In the genomic region with DNA sequence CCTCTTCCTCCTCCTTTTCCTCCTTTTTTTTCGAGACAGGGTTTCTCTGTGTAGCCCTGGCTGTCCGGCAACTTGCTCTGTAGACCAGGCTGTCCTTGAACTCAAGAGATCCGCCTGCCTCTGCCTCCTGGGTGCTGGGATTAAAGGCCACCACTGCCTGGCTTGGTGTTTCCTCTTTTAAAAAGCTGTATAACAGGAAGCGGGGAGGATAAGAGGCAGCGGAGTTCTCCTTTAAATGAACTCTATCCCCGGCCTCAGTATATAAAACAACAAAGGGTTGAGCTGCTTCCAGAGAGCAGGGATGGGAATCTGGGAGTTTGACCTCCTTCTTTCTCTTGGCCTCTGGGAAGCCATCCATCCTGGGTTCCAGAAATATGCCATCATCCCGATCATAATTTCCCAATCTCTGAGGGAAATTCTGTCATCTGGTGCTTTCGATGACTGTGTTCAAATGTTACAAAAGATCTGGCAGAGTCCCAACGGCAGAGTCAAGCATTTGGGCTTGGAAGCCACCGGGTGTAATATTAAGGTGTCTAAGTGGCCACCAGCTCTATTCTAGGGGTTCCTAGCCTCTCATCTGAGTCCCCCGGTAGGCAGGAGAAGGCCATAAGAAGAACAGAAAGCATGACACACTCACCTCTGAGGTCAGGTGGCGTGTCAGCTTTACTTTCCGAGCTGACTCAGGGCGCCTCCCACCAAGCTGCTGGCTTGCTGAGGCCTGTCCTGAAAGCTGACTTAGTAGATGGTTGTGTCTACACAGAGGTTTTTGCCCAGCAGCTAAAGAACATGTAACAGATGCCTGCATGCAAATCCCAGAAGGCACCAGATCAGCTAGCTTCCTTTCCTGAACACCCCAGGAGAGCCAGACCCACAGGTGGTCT, we compare ENCODE assay signal across 9 mouse cellular contexts. TPM values are rescaled to one million over a fixed set of nuclear protein-coding genes. Genes with fewer than 3 reads are reported as not detected.
DNase-seq lines count a peak whose midpoint lies in the region; ATAC-seq lines count a peak whose summit lies in the region.
"Had no signal": no experiment of that assay in that cellular context is flagged by ENCODE, and none has a peak within 500 bp of the region (broad histone marks: within the 10 kb centered on the region; RNA-seq: fewer than 3 reads in every experiment).

No protein-coding gene starts in this region.

- no peaks in the 10 kb centered on the region for H3K36me3 ChIP-seq in forebrain, embryonic 15.5 days
- H3K36me3 ChIP-seq in forebrain, embryonic 14.5 days (ENCODE audit: control insufficient read depth, insufficient read depth, low read length) = no peaks in the 10 kb centered on the region
- H3K36me3 ChIP-seq in midbrain, embryonic 11.5 days (ENCODE audit: control insufficient read depth, insufficient read depth, low read length) = no peaks in the 10 kb centered on the region
- no peaks in the 10 kb centered on the region for H3K36me3 ChIP-seq in midbrain, embryonic 14.5 days (ENCODE audit: control insufficient read depth, insufficient read depth, low read length)
- no peaks in the 10 kb centered on the region for H3K36me3 ChIP-seq in heart, embryonic 16.5 days (ENCODE audit: control insufficient read depth, insufficient read depth)
- H3K36me3 ChIP-seq in stomach, embryonic 16.5 days (ENCODE audit: control insufficient read depth, insufficient read depth, low read length) = no peaks in the 10 kb centered on the region

- H3K4me1 ChIP-seq in forebrain, embryonic 15.5 days = peaks cover 35% of the 10 kb centered on the region
- peaks cover 23% of the 10 kb centered on the region for H3K4me1 ChIP-seq in forebrain, embryonic 14.5 days (ENCODE audit: control insufficient read depth, insufficient read depth, low read length)
- H3K4me1 ChIP-seq in midbrain, embryonic 11.5 days (ENCODE audit: control insufficient read depth, insufficient read depth, low read length) = peaks cover 14% of the 10 kb centered on the region
- H3K4me1 ChIP-seq in midbrain, embryonic 14.5 days (ENCODE audit: control insufficient read depth, insufficient read depth, low read length) = peaks cover 31% of the 10 kb centered on the region
- peaks cover 45% of the 10 kb centered on the region for H3K4me1 ChIP-seq in heart, embryonic 16.5 days (ENCODE audit: control insufficient read depth, insufficient read depth, low read length)
- H3K4me1 ChIP-seq in stomach, embryonic 16.5 days (ENCODE audit: control insufficient read depth, insufficient read depth, low read length) = peaks cover 54% of the 10 kb centered on the region

- no peak for DNase-seq in forebrain, embryonic 14.5 days (ENCODE audit: low spot score)
- DNase-seq in midbrain, embryonic 11.5 days (ENCODE audit: low spot score, missing footprints) = peak; percentile 81
- DNase-seq in midbrain, embryonic 14.5 days = no peak
- no peak for DNase-seq in left cerebral cortex, postnatal 4 days
- no peak for DNase-seq in spleen, adult 12 weeks (ENCODE audit: low spot score)

- H3K9me3 ChIP-seq in forebrain, embryonic 15.5 days = no peaks in the 10 kb centered on the region
- no peaks in the 10 kb centered on the region for H3K9me3 ChIP-seq in forebrain, embryonic 14.5 days (replicated peaks; ENCODE audit: control insufficient read depth, low read length)
- no peaks in the 10 kb centered on the region for H3K9me3 ChIP-seq in midbrain, embryonic 11.5 days (ENCODE audit: control insufficient read depth, low read length)
- no peaks in the 10 kb centered on the region for H3K9me3 ChIP-seq in midbrain, embryonic 14.5 days (ENCODE audit: control insufficient read depth, low read length)
- H3K9me3 ChIP-seq in heart, embryonic 16.5 days (replicated peaks; ENCODE audit: control insufficient read depth, low read length) = no peaks in the 10 kb centered on the region
- H3K9me3 ChIP-seq in stomach, embryonic 16.5 days (replicated peaks; ENCODE audit: control insufficient read depth, low read length) = no peaks in the 10 kb centered on the region
- H3K9me3 ChIP-seq: megakaryocyte, embryonic 14.5 days had no signal

- no peaks in the 10 kb centered on the region for H3K27me3 ChIP-seq in forebrain, embryonic 15.5 days
- H3K27me3 ChIP-seq in forebrain, embryonic 14.5 days (replicated peaks; ENCODE audit: control insufficient read depth, insufficient read depth, low read length) = no peaks in the 10 kb centered on the region
- no peaks in the 10 kb centered on the region for H3K27me3 ChIP-seq in midbrain, embryonic 11.5 days (ENCODE audit: control insufficient read depth, insufficient read depth, low read length)
- H3K27me3 ChIP-seq in midbrain, embryonic 14.5 days (ENCODE audit: control insufficient read depth, insufficient read depth, low read length) = no peaks in the 10 kb centered on the region
- H3K27me3 ChIP-seq in heart, embryonic 16.5 days (ENCODE audit: control insufficient read depth, insufficient read depth, low read length) = no peaks in the 10 kb centered on the region
- H3K27me3 ChIP-seq in stomach, embryonic 16.5 days (ENCODE audit: control insufficient read depth, insufficient read depth, low read length) = no peaks in the 10 kb centered on the region

- 0 out of 2 replicates have a peak overlapping the region, but pooled peaks have one; percentile 21 for H3K27ac ChIP-seq in forebrain, embryonic 15.5 days (replicated peaks)
- H3K27ac ChIP-seq in forebrain, embryonic 14.5 days (ENCODE audit: low read depth, low read length) = no peak overlapping the region
- H3K27ac ChIP-seq in midbrain, embryonic 11.5 days (ENCODE audit: low read depth, low read length) = no peak overlapping the region
- H3K27ac ChIP-seq in midbrain, embryonic 14.5 days (replicated peaks; ENCODE audit: low read depth, low read length) = no peak overlapping the region
- H3K27ac ChIP-seq in heart, embryonic 16.5 days (ENCODE audit: low read length) = peak overlapping the region; percentile 88
- peak overlapping the region; percentile 94 for H3K27ac ChIP-seq in stomach, embryonic 16.5 days (ENCODE audit: low read length)

- H3K4me3 ChIP-seq in forebrain, embryonic 15.5 days = no peak overlapping the region
- H3K4me3 ChIP-seq in forebrain, embryonic 14.5 days (ENCODE audit: low read depth, low read length) = no peak overlapping the region
- H3K4me3 ChIP-seq in midbrain, embryonic 11.5 days (ENCODE audit: low read depth, low read length) = no peak overlapping the region
- H3K4me3 ChIP-seq in midbrain, embryonic 14.5 days (replicated peaks; ENCODE audit: low read depth, low read length) = no peak overlapping the region
- no peak overlapping the region for H3K4me3 ChIP-seq in heart, embryonic 16.5 days (ENCODE audit: low read length)
- no peak overlapping the region for H3K4me3 ChIP-seq in stomach, embryonic 16.5 days (replicated peaks; ENCODE audit: low read length)
- H3K4me3 ChIP-seq: megakaryocyte, embryonic 14.5 days had no signal

- WGBS in forebrain, embryonic 15.5 days = 87% methylated on average over 14 of the region's 14 CpGs
- WGBS in forebrain, embryonic 14.5 days = 90% methylated on average over 14 of the region's 14 CpGs
- WGBS in midbrain, embryonic 11.5 days = 90% methylated on average over 14 of the region's 14 CpGs
- 90% methylated on average over 14 of the region's 14 CpGs for WGBS in midbrain, embryonic 14.5 days
- WGBS in heart, embryonic 16.5 days = 73% methylated on average over 14 of the region's 14 CpGs
- 77% methylated on average over 14 of the region's 14 CpGs for WGBS in stomach, embryonic 16.5 days

- intact Hi-C loops in left cerebral cortex, postnatal 4 days (cut with DNase I) = loop anchor here (10.0 kb wide), 1 partner anchor 63 kb away; no protein-coding TSS in a partner anchor

- no peak for ATAC-seq in forebrain, embryonic 15.5 days (replicated peaks)
- ATAC-seq in forebrain, embryonic 14.5 days = no peak
- ATAC-seq in midbrain, embryonic 11.5 days (ENCODE audit: low FRiP score) = no peak
- ATAC-seq in midbrain, embryonic 14.5 days (ENCODE audit: low FRiP score, low TSS enrichment) = no peak
- no peak for ATAC-seq in heart, embryonic 16.5 days (replicated peaks; ENCODE audit: extremely low read depth, insufficient read depth, low FRiP score)
- no peak for ATAC-seq in stomach, embryonic 16.5 days (ENCODE audit: insufficient read depth, low FRiP score)

- H3K4me2 ChIP-seq in forebrain, embryonic 15.5 days (replicated peaks) = no peak overlapping the region
- H3K4me2 ChIP-seq in forebrain, embryonic 14.5 days (ENCODE audit: low read length) = no peak overlapping the region
- no peak overlapping the region for H3K4me2 ChIP-seq in midbrain, embryonic 11.5 days
- no peak overlapping the region for H3K4me2 ChIP-seq in midbrain, embryonic 14.5 days (ENCODE audit: low read length)
- H3K4me2 ChIP-seq in heart, embryonic 16.5 days (ENCODE audit: low read depth, low read length) = no peak overlapping the region
- H3K4me2 ChIP-seq in stomach, embryonic 16.5 days (ENCODE audit: low read depth, low read length) = no peak overlapping the region

- H3K9ac ChIP-seq in forebrain, embryonic 15.5 days (replicated peaks) = no peak overlapping the region
- H3K9ac ChIP-seq in forebrain, embryonic 14.5 days (ENCODE audit: low read length) = no peak overlapping the region
- H3K9ac ChIP-seq in midbrain, embryonic 11.5 days (ENCODE audit: low read length) = no peak overlapping the region
- H3K9ac ChIP-seq in midbrain, embryonic 14.5 days (replicated peaks; ENCODE audit: low read length) = no peak overlapping the region
- H3K9ac ChIP-seq in heart, embryonic 16.5 days (ENCODE audit: low read length) = no peak overlapping the region
- H3K9ac ChIP-seq in stomach, embryonic 16.5 days (ENCODE audit: low read length) = no peak overlapping the region

RNA-seq across cellular contexts. Expression of a gene that starts 36.5 kb away (rescaled TPM):
- polyA plus RNA-seq in forebrain, embryonic 15.5 days (2015; fragmentation: Nextera tagmentation; extraction: Ambion mirVana) = 127 and 133 TPM in 2 replicates
- 155 and 158 TPM in 2 replicates for polyA plus RNA-seq in forebrain, embryonic 14.5 days (2014; fragmentation: Nextera tagmentation; extraction: Ambion mirVana)
- 158 and 189 TPM in 2 replicates for polyA plus RNA-seq in midbrain, embryonic 11.5 days (2014; fragmentation: Nextera tagmentation; extraction: Ambion mirVana)
- polyA plus RNA-seq in midbrain, embryonic 14.5 days (2014; fragmentation: Nextera tagmentation; extraction: Ambion mirVana) = 151 and 155 TPM in 2 replicates
- polyA plus RNA-seq in heart, embryonic 16.5 days (2015; fragmentation: Nextera tagmentation; extraction: Ambion mirVana) = 85.9 and 111 TPM in 2 replicates
- 140 and 160 TPM in 2 replicates for polyA plus RNA-seq in stomach, embryonic 16.5 days (2015; fragmentation: Nextera tagmentation; extraction: Ambion mirVana)
- 10 to 100 TPM; 46.2 to 46.6 TPM for total RNA-seq in left cerebral cortex, postnatal 4 days (2021)

Comparison
In these comparisons a context has a peak if more than half of its experiments do, and no peak if none do; other contexts are left out.
1. H3K27ac ChIP-seq: peak in forebrain, embryonic 15.5 days (single experiment), heart, embryonic 16.5 days (single experiment) and stomach, embryonic 16.5 days (single experiment); none in forebrain, embryonic 14.5 days (single experiment), midbrain, embryonic 11.5 days (single experiment) and midbrain, embryonic 14.5 days (single experiment).